Mouse (Mus musculus): ENCODE results near the gene Eif2s1.

DNA sequence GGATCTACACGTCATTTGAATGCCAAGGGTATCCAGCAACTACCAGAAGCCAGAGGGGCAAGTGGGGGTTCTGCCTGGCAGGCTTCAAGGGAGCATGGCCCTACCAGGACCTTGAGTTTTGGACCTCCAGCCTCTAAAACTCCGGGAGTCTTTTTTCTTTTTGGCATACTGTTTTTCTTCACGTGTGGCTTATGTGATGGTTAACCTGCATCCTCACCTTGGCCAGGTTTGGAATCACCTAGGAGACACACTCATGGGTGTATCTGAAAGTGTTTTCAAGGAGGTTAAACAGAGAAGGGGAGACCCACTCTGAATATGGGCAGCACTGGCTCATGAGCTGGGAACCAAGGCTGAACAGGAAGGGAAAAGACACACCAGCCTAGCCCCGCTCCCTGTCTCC, 41.7 kb downstream of the Eif2s1 start:
- no peak for TF ChIP-seq ZNF384 (IDR thresholded peaks at IDR 0.05; ENCODE audit: low read depth, low read length)
- TF ChIP-seq ZC3H11A (IDR thresholded peaks at IDR 0.05; ENCODE audit: borderline replicate concordance, low read depth, low read length): no peak
- no peak for TF ChIP-seq MAFK (IDR thresholded peaks at IDR 0.05; ENCODE audit: insufficient read depth, low read depth, low read length)
- TF ChIP-seq CHD2 (IDR thresholded peaks at IDR 0.05; ENCODE audit: low read depth, low read length): no peak
- TF ChIP-seq HCFC1 (IDR thresholded peaks at IDR 0.05; ENCODE audit: borderline replicate concordance, insufficient read depth, low read length): no peak
